Mouse (Mus musculus) right cerebral cortex, adult 2 months (tissue): Measurements from ENCODE around the gene Pold4.

Experiments
- DNase-seq, 2 experiments: peaks; one replicate each; pipeline ENCODE4 v3.0.0; 2021 to 2022; ENCODE audit warnings: low spot score in 2 of 2

Pold4 gene

DNA sequence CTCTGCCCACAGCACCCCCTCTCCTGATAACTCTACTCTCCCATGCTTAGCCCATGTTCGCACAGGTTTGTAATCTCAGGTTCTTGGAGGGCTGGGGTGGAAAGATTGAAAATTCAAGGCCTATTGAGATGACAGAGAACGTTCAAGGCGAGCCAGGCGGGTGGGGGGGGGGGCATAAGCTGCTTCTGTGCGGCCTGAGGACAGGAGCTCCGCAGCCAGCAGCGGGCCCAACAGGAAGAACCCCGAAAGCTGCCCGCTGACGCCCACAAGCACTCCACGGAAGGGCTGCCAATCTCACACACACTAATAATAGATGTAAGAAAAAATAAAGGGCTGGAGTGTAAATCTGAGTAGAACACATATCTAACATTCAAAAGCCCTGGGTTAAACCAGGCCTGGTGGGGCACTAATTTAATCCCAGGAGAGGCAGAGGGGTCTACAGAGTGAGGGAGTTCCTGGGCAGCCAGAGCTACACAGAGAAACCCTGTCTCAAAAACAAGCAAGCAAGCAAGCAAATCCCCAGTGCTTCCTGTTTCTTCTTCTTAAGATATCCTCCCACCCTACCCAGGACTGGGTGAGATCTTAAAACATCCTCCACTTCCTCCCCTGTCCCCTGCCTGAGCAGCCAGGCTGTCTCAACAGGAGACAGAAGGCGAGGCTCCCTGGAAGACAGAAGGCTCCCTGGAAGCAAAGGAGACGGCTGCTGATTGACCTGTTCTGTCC is 27.9 kb upstream of the Pold4 start:
- no peak for DNase-seq

DNA sequence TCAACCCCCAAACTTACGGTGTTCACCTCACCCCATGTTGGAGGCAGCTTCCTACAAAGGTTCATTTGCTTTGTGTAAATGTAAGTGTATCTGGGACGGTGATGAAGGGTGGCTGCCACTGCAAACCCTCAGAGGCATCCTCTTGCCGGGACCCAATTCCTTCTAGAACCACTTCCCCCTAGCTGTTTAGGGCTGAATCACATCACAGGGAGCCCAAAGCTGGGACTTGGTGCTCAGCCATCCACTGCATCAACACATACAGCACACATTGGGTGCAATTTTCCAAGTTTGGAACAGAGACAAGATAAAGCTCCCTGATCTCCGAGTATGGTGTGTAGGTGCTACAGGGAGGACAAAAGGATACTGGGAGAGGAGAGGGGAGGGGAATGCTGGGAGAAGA is 26.8 kb upstream of the Pold4 start:
- DNase-seq, result no peak

DNA sequence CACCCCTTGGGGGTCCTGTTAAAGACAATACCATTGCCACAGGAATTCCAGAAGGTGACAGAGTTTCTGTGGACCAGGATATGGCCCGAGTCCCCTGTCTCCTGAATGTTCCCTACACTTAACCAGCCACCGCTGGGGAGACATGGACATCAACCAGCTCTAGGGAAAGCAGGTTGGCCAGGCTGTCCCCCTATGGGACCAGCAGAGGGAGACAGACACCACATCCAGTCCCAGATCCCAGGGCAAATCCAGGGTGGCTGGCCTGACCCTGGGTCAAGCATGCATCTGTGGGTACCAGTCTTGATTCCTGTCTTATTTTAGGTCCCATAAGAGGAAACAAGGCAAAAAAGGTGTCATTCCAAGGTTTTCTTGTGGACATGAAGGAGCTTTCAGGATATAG is 24.7 kb upstream of the Pold4 start:
- peak; percentile 66 to 72 for DNase-seq

DNA sequence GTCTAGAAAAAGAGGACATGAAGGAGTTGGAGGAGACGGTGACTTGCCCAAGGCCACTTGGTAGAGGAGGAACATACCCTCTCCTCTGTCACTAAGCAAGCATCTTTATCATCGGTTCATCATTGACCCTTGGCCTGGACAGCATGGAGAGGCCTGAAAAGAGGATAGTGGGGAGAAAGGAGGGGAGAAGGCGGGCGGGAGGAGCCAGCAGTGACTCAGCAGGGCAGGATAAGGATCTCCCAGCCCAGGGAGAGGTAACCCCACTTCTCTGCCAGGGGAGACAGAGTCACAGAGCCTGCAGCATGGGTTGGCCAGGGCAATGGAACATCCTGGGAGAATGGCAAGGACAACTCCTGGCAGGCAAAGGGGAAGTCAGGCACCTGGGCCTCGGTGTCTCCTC is 23.1 kb upstream of the Pold4 start:
- no peak for DNase-seq

DNA sequence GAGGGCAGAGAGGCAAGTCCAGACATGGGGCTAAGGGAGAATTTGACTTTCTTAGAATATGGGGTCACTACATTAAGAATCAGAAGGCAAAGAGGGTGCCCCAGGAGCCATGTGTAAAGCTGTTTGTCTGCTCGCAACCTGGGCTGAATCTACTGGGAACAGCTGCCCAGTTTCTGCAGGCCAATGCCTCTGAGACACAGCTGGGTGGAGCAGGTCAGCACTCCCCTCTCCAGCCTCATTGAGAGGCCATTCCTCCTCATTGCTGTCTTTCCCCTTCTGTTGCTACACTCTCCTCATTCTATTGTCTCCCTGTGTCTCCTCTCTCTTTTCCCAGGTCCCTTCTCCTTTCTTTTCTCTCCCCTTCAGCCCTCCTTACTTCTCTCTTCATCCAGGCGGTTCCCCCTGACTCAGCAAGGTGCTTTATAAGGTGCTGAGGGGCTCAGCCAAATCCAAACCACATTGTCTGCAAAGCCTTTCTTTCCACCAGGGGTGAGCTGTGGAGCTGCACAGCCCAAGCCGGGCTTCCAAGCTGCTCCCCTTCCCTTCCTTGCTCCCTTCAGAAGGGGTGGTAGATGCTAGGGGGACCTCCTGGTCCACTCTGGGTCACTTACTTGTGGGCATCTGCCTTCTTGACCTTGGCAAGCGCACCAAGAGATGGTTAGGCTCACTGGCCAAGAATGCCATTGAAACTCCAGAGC is 19.7 kb upstream of the Pold4 start:
- no peak for DNase-seq

DNA sequence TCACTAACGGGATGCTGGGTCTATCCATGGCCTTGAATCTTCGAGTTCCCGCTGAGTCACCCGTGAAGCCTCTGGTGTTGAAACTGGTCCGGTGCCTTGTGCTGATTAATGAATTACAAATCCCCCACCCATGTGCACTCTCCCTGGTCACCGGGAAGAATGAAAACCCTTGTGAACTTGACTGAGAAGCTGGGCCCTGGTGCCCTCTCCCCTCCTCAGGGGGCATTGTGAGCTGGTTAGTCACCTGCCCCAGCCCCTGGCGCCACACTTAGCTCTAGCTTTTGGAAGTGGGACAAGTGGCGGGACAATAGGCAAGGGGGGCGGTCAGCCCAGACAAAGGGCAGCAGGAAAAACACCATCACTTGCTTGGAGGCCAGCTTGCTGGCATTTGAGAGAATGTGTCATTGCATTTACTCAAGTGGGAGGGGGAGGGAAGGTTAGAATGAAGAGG is 18.1 kb upstream of the Pold4 start:
- DNase-seq, result no peak

DNA sequence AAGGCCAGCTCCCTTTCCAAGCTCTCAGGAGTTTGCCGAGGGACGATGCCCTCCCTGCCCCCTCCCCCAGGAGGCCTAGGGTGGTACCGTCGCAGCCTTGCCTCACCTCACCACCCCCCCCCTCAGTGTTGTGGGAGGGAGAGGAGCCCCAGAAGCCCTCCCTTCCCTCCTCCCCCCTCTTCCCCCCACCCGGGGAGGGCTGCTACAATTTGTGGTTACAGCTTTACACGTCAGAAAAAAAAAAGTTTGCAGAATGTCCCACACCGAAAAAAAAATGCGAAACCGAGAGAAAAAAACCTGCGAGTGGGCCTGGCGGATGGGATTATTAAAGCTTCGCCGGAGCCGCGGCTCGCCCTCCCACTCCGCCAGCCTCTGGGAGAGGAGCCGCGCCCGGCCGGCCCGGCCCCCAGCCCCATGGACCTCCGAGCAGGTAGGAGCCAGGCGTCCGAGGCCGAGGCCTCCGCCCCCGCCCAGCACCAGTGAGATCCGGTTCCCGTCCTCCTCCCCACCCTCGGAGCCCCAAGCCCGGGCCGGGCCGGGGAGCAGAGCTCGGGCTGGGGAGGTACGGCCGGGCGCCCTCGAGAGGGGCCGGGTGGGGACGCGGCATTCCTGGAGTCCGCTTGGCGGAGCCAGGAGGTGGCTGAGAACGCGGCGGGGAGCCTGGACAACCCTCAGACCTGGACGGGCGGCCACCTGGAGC is 17.5 kb upstream of the Pold4 start, which contains the start of the genes Clcf1 and AC109138.7:
Gene Clcf1 (plus strand): TSS at position 168 of the 700 bp plus-strand sequence.
Gene AC109138.7 (plus strand): TSS at position 287 of the 700 bp plus-strand sequence.
- DNase-seq, result no peak

DNA sequence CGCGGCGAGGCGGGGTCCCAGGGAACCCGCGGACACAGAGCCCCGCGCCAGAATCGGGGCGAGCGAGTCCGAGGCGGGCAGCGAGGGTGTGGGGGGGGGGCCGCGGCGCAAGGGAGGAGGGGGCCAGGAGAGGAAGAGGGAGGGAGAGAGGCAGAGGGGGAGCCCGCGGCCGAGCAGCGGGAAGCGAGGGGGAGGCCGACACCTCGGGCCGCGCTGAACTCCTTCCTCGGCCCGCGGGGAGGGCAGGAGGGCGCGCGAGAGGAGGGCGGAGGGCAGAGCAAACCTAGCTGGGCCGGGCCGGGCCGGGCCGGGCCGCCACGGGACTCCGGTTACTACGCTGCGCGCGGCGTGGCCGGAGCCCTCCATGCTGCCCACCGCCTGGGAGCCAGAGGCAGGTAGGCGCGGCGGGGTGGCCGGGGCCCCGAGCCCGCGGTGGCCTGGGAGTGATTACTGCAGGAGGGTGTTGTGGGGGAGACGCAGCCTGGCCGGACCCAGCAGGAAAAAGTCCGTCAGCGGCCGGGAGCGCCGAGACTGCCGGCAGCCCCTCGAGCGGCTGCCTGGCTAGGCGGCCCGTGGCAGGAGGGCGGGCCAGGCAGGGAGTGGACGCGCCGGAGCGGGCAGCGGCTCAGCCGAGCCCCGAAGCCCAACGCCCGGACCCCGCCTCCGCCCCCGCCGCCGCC is 16.8 kb upstream of the Pold4 start:
- no peak for DNase-seq

DNA sequence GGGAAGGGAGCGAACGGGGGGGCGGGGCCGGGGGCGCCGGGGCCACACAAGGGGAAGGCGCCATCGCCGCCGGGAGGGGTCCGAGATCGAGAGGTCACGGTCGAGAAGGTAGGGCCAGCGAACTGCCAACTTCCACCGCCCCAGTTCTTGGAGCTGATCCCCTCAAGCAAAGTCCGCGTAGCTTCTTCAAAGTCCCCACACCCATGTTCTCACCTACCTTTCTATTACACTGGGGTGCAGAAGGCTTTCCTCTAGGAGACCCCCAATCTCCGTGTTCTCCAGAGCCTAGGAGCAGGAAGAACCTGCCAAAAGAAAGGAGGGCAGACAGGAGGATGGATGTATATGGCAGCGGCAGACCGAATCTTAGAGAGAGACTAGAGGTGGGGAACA is 16.3 kb upstream of the Pold4 start:
- DNase-seq, result no peak

DNA sequence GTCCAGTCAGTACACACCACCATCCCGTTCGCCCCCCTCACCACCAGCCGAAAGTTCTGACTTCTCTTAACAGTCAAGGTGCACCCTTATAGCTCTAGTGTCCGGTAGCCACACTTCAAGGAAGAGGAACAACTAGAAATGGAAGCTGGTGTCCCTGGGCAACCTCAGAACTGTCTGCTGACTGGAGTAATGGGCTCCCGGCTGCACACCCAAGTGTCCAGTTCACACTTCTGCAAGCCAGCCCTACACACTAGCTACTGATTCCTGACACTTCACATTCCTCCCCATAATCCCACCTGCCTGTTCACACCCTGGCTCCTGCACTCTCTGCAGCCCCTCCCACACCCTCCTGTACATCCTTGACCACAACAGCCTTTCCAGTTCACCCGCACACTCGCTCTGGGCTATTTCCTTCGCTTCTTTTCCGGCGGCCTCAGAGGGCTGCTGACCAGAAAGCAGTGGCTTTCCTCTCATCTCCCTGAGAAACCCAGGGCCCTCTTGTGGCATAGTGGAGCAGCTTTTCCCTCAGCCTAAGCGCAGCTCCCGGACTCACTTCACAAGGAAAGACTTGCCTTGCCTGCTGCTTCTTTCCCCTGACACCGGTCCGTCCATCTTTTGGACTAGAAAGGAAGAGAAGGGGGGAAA is 15.5 kb upstream of the Pold4 start:
- DNase-seq, result no peak

DNA sequence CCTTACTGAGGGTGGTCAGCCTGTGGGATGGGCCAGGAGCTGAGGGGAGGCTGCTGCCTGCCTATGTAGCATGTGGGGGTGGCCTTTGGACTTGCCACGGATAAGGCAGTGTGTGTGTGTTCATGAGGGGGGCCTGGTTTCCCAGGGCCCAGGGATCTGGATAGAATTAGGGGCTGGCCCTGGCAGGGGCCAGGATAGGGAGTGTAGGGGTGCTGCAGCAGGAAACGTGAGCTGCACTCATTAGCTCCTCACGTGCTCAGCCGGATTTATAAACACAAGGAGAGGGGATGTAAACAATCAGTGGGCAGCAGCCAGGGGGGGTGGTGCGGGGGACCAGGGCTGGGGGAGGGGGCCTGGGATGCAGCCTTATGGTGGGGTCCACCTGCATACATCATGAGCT is 14.6 kb upstream of the Pold4 start:
- DNase-seq, result no peak

DNA sequence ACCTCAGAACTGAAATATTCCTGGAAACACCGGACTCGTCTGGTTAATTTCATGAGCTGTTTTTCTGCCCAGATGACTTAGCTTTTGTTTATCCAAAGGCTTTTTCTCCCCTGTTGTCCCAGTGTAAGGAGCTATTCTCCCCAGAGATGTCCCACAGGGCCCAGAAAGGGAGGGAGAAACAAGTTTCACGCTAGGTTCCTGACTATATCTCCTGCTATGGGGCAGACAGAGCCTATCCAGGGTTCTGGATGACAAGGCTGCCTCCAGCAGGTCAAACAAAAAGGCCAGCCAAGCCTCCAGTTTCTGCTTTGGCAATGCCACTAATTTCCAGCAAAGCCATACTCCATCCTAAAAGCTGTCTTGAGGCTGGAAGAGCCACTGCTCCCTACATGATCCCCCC is 13.8 kb upstream of the Pold4 start:
- no peak for DNase-seq

DNA sequence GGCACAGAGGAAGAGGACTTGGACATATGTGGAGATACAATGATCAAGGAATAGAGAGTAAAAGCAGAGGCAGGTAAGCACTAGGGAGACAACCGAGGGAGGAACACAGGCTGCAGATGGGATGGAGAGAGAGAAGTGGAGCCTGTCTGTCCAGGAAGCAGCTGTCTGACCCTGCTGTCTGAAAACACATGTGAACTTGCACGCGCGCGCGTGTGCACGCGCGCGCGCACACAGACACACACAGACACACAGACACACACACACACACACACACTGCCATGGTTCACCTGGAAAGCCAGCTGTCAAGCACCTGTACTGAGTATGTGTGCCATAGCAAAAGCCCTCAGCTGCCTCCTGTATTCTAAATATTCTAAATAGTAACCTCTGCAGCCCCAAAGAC is 13.4 kb upstream of the Pold4 start:
- no peak for DNase-seq

DNA sequence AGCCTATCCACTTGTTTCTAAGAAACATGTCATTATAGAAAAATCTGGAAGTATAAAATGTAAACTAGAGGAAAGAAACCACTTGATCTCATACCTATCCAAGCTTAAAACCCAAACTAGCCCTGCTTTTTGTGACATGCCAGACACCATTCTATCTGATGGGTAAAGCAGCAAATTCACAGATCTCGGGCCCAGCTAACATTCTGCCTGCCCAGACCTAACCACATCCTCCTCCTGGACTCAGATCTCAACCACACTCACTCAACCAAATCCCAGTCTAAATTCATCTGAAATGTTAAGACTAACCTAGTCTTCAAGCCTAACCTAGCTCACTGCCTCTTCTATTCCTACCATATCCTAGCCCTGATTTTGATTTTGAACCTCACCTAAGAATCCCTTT is 12.9 kb upstream of the Pold4 start:
- DNase-seq, result no peak

DNA sequence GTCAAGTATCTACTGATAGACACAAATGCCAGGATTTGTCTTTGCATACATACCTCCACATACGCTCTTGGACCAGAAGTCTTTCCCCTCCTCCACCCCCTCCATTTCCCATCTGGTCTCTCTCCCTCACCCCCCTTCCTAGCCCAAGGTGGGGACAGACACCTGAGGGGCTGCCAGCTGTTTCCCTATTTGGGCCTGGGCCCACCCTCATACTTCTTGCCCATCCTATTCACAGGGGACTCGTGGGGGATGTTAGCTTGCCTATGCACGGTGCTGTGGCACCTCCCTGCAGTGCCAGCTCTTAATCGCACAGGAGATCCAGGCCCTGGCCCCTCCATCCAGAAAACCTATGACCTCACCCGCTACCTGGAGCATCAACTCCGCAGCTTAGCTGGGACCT is 11.8 kb upstream of the Pold4 start:
- no peak for DNase-seq

DNA sequence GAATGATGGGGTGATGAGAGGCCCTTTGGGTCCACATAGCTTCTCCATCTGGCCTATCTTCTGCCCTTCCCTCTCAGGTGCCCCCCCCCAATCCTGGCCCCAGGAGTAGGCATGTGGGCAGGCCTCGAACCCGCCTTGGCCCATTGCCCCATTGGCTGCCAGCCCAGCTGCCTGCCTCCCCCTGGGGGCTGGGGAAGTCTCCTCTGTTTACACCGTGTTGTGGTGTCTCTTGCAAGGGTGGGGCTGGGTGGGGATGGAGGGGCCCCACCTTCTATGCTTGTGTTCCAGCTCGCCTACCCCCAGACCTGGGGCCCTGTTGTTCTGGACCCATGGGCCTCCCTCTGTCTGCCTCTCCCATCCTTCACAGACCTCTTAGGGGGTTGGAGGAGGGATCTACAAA is 11.3 kb upstream of the Pold4 start:
- DNase-seq, result no peak

DNA sequence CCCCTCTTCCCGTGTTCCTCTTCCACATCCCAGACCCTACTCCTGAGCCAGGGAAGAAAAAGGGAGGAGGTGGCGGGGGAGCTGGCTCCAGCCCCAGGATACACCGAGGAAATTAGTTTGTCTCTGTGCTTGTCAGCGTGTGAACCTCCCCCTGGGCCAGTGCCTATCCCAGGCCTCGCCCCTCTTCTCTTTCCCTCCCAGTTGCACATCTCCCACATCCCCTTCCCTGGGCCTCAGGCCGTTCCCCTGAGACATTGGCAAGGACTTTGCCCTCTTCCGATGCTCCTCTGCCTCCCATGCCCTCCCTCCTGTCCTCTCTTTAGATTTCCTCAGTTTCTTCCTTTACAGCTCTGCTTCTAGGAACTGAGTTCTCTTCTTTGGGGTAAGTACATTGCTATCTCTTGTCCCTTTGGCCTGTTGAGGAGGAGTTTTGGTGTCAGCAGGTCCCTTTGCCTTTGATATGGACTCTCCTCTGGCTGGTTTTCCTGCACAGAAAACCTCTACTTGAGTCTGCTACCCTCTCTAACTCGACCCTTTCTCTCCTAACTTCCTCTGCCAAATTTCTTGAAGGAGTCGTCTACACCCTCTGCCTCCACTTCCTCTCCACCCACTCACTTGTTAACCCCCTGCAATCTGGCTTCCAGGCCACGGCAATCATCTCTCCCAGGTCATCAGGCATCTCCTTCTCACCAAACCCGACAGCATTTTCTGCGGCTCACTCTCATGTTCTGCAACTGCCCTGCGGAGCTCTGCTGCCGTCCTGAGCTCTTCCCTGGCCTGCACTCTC is 10.5 kb upstream of the Pold4 start:
- no peak for DNase-seq

DNA sequence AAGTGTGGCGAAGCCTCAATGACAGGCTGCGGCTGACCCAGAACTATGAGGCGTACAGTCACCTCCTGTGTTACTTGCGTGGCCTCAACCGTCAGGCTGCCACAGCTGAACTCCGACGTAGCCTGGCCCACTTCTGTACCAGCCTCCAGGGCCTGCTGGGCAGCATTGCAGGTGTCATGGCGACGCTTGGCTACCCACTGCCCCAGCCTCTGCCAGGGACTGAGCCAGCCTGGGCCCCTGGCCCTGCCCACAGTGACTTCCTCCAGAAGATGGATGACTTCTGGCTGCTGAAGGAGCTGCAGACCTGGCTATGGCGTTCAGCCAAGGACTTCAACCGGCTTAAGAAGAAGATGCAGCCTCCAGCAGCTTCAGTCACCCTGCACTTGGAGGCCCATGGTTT is 9.5 kb upstream of the Pold4 start:
- DNase-seq, result no peak

DNA sequence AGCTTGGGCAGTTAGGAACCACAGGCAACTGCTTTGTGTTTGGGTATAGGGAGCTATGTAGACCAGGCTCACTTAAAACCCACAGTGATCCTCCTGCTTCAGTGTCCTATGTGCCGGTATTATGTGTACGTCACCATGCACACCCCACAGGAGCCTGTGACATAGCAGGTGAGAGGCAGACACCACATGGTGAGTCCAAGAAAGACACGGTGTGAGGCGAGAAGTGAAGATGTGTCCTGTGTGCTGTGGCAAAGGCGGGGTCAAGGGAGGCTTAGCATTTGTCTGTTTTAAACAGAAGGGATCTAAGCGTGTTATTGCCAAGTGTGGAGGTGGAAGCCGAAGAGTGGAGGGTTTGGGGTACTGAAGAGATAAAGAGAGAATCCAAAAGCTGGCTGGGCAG is 4.9 kb upstream of the Pold4 start:
- DNase-seq, result no peak

DNA sequence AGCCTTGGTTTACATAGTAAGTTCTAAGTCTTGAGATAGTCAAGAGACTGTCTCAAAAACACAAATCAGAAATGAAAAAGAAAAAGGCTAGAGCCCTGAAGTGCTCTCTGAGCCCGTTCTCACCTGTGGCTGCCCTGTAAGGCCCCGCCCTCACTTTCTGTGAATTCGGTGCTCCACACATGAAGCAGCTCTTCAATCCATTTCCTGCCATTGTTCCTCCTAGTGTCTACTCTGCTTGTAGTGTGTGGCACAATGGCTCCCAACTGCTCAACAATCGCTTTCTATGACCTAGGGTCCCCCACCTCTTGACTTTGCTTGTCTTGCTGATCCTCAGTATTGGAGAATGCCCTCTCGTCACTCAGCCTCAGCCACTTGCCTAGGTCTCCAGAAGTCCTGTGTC is 4.3 kb upstream of the Pold4 start:
- no peak for DNase-seq
